Mouse (Mus musculus) lung, embryonic 16.5 days (tissue): ENCODE data around the gene Snca. TPM values are rescaled to one million over a fixed set of nuclear protein-coding genes. Genes with fewer than 3 reads are reported as not detected.

Experiments
- ATAC-seq: fragments of 200-750 bp; cut with Nextera tagmentation; 2 replicates; pipeline ENCODE4 v1.8.0; 2017; ENCODE audit warnings: low read depth, mild to moderate bottlenecking, moderate library complexity
- H3K27ac ChIP-seq: fragments of 300-500 bp; sonication (generic); 2 replicates; pipeline ENCODE4 v1.5.1; 2014; ENCODE audit warnings: mild to moderate bottlenecking, control low read depth, low read length
- H3K27me3 ChIP-seq: fragments of 300-500 bp; sonication (generic); 2 replicates; pipeline ENCODE4 v1.6.1; 2014; ENCODE audit warnings: low read depth, low read length, mixed read lengths; ENCODE audit not compliant: control insufficient read depth, insufficient read depth
- H3K36me3 ChIP-seq: fragments of 300-500 bp; sonication (generic); 2 replicates; pipeline ENCODE4 v1.6.1; 2014; ENCODE audit warnings: low read length; ENCODE audit not compliant: control insufficient read depth, insufficient read depth
- H3K4me1 ChIP-seq: fragments of 300-500 bp; sonication (generic); replicated peaks from 2 replicates; pipeline ENCODE4 v1.6.1; 2014; ENCODE audit warnings: low read length, mixed read lengths; ENCODE audit not compliant: control insufficient read depth, insufficient read depth
- H3K4me2 ChIP-seq: fragments of 300-500 bp; sonication (generic); 2 replicates; pipeline ENCODE4 v1.6.1; 2014; ENCODE audit warnings: low read depth, low read length, control low read depth
- H3K4me3 ChIP-seq: fragments of 300-500 bp; sonication (generic); 2 replicates; pipeline ENCODE4 v1.5.1; 2014; ENCODE audit warnings: mild to moderate bottlenecking, low read length, control low read depth
- H3K9ac ChIP-seq: fragments of 300-500 bp; sonication (generic); 2 replicates; pipeline ENCODE4 v1.6.1; 2014; ENCODE audit warnings: low read length, control low read depth
- H3K9me3 ChIP-seq: fragments of 300-500 bp; sonication (generic); 2 replicates; pipeline ENCODE4 v1.6.1; 2016; ENCODE audit warnings: low read length; ENCODE audit not compliant: control insufficient read depth
- WGBS: fragments of 180-500 bp; shearing (Covaris S2); extraction: QIAGEN DNeasy Blood & Tissue Kit; methylation state at CpG from one replicate; pipeline ENCODE4 v1.1.7; 2014; 5-methylcytosine and 5-hydroxymethylcytosine counted together
- polyA plus RNA-seq: library from polyadenylated mRNA; unstranded; fragments of >200 nt; fragmentation: Nextera tagmentation; extraction: Ambion mirVana; gene quantifications from 2 replicates; pipeline ENCODE4 v1.2.1, GENCODE M21; 2015

The Snca gene
- polyA plus RNA-seq: 46.7 and 53.1 TPM in 2 replicates

DNA sequence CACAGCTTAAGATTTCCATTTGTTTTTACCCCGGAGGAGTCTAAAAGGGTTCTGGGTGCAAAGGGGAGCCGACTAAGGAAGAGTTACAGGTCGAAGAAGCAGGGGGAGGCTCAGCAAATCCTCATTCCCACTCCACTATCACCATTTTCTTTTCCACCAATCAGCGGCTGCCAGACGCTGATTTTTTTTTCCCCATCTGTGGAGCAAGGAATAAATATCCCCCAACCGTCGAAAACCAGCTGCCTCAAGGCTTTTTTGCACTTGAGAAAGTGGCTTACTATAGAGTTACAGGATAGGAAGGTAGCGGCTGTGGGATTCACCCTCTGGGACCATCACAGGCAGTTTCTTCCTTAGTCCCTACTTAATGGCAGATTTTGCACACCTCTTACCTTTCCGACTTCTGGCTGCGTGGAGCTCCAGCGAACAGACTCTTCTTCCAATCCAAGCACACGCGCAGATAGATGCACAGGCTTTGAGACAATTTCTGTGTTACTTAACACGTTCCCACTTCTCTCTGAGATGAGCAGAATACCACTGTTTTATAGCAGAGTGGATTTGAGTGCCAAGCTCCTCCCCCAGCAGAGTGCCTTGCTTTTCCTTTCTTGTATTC, at the start of gene Snca:
Gene Snca, minus strand, starts transcription at position 574 of the 610 bp plus-strand sequence.
- peak within 1 kb of the TSS; percentile 72 for H3K4me2 ChIP-seq
- peak within 1 kb of the TSS; percentile 11 for H3K9ac ChIP-seq
- H3K27ac ChIP-seq: no peak within 1 kb of the TSS
- H3K9me3 ChIP-seq: no peaks in the 10 kb centered on the region
- H3K36me3 ChIP-seq: no peaks in the 10 kb centered on the region
- H3K4me1 ChIP-seq: peaks cover 10% of the 10 kb centered on the region; the same call in 1 of the 2 replicates
- H3K27me3 ChIP-seq: no peaks in the 10 kb centered on the region; the same call in 1 of the 2 replicates
- 3% methylated on average over 14 of the region's 14 CpGs for WGBS
- H3K4me3 ChIP-seq: peak within 1 kb of the TSS; percentile 52
- 0 out of 2 replicates have a peak, but pooled peaks have one; percentile 17 for ATAC-seq

DNA sequence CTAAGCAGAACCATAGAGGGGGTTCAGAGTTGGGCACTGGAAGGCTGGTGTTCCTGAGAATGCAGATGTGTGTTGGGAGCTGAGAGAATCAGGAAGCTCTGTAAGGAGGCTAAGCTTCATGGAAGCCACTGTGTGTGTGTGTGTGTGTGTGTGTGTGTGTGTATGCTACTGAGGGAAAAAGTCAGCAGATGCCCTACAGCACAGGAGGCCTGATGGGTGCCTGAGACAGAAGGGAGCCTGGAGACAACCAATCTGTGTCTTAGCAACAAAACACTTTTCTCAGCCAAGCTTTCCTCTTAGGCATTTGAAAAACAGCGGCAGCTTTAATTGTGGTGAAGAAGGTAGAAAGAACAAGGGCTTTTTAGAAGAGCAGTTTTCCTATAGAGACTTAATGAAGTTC, 40.5 kb upstream of the Snca start:
- H3K4me3 ChIP-seq: no peak overlapping the region
- 75% methylated on average over 1 of the region's 1 CpGs for WGBS
- H3K27me3 ChIP-seq: no peaks in the 10 kb centered on the region
- no peak overlapping the region for H3K9ac ChIP-seq
- no peaks in the 10 kb centered on the region for H3K9me3 ChIP-seq
- H3K27ac ChIP-seq: no peak overlapping the region
- H3K4me2 ChIP-seq: no peak overlapping the region
- ATAC-seq: no peak
- H3K4me1 ChIP-seq: no peaks in the 10 kb centered on the region
- no peaks in the 10 kb centered on the region for H3K36me3 ChIP-seq

DNA sequence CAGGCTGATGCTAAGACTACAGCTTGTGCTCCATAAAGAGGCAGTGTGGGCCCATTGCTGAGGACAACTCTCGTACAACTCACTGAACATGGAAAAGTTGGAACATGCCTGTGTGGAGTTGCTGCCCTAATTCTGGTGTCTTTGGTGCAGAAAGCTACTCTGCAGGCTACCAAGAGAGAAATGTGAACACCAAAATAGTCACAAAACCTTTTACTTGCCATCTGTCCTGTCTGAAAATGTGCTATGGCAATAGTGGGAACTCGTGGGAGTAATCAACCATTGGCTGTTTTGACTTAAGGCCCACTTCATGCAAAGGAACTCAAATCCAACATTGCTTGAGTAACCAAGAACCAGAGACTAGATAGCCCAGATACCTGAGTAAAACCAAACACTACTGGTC, 26.9 kb upstream of the Snca start:
- H3K9me3 ChIP-seq: no peaks in the 10 kb centered on the region
- no peak for ATAC-seq
- no peak overlapping the region for H3K4me3 ChIP-seq
- H3K9ac ChIP-seq: no peak overlapping the region
- H3K36me3 ChIP-seq: no peaks in the 10 kb centered on the region
- no peak overlapping the region for H3K4me2 ChIP-seq
- H3K27ac ChIP-seq: no peak overlapping the region
- H3K27me3 ChIP-seq: no peaks in the 10 kb centered on the region
- 63% methylated on average over 2 of the region's 2 CpGs for WGBS
- no peaks in the 10 kb centered on the region for H3K4me1 ChIP-seq

DNA sequence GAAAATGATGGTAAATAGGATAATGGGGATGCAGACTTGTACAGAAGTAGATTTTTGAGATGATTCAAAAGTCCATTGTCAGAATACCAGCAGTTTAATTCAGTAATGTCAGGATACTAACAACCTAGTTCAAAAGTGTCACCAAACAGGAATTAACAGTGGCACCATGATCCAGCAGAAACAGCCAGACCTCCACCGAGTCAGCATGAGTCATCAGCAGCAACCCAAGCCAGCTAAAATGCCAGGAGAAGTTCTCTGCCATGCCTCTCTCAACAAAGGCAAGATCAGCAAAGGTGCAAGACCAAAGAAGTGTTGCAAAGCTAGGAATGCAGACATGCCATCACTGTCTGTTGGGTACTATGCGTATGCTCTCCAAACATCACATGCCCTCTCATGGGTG, 22.0 kb upstream of the Snca start:
- H3K4me1 ChIP-seq: no peaks in the 10 kb centered on the region
- 81% methylated on average over 2 of the region's 2 CpGs for WGBS
- ATAC-seq: no peak

DNA sequence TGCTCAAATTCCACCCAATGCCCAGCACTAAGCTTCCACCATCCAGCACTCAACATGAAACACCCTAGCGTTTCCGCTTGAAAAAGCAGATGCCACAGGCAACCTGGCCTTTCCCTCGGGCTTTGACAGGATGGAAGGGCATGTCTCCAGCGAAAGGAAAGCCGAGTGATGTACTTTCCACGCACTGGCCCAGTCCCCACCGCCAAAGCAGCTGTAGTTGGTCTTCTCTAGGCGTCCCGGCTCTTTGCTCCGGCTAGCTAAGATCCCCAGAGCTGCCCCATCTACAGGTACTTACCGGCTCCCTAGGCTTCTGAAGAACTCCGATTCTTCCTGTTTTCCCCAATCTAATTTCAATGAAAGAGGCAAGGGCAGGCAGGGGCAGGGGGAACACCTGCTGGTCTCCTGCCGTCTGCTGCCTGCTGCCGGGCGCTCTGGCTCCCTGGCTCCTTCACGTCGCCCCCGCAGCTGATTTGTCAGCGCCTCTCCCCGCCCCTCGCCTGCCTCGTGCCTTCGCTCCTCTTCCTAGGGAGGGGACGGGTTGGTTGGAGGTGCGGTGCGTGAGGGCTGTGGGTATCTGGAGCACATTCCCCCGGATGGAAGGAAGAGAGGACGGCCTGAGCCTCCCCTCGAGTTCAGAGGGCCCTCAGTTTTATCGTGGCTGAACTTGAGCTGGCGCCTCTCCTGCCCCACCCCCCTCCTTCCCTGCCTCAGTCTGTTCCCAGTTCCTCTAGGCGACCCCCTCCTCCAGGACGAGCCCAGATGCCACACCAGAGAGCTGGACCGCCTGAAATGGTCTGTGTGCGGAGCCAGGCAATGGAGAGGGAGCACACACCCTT, 1.0 kb downstream of the Snca start:
- Histone ChIP-seq H3K4me2 (peak overlapping the region; percentile 72), H3K27me3 (no peaks in the 10 kb centered on the region; the same call in 1 of the 2 replicates), H3K27ac (no peak overlapping the region), H3K9ac (peak overlapping the region; percentile 11), H3K4me1 (peaks cover 10% of the 10 kb centered on the region; the same call in 1 of the 2 replicates), H3K4me3 (peak overlapping the region; percentile 52), H3K9me3 (no peaks in the 10 kb centered on the region), H3K36me3 (no peaks in the 10 kb centered on the region)
- ATAC-seq: peak; percentile 88
- WGBS: under 1% methylated on average over 35 of the region's 35 CpGs

More for the DNA sequence above, 22.0 kb upstream of the Snca start:
- Histone ChIP-seq H3K27me3 (no peaks in the 10 kb centered on the region), H3K4me3 (no peak overlapping the region), H3K9me3 (no peaks in the 10 kb centered on the region), H3K9ac (no peak overlapping the region), H3K4me2 (no peak overlapping the region), H3K36me3 (no peaks in the 10 kb centered on the region), H3K27ac (no peak overlapping the region)

DNA sequence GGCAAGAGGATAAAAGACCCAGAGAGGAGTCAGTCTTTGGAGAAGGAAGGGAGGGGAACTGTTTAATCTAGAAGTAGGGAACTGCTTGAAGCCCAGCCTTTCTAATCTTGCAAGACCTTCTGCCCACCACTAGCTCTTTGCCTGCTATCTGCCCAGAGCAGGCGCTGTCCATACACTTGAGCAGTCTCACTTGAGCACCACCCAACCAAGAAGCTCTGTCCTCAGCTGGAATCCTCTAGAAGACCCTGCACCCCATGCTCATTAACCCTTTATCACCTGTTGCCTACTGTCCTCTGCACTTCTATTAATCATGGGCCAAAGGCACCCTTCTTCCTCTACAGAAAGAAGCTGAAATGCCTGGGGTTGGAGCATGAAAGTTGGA, 1.6 kb downstream of the Snca start:
- Histone ChIP-seq H3K4me2 (peak overlapping the region; percentile 72), H3K36me3 (no peaks in the 10 kb centered on the region), H3K4me3 (peak overlapping the region; percentile 52), H3K4me1 (peaks cover 10% of the 10 kb centered on the region; the same call in 1 of the 2 replicates), H3K9me3 (no peaks in the 10 kb centered on the region), H3K27me3 (no peaks in the 10 kb centered on the region; the same call in 1 of the 2 replicates), H3K9ac (no peak overlapping the region), H3K27ac (no peak overlapping the region)
- 30% methylated on average over 1 of the region's 1 CpGs for WGBS
- ATAC-seq: no peak

DNA sequence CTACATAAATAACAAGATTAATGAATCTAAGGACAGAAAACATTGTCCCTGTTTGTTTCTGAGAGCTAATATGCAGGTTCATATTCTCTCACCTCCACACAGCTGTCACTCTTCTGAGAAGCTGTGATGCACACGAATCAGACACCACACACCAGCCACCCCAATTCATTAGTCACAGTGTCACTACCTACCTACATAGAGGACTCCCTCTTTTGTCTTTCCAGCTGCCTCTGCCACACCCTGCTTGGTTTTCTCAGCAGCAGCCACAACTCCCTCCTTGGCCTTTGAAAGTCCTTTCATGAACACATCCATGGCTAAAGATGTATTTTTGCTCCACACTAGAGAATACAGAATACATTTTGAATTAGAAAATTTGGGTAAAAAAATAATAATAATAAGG, 2.4 kb downstream of the Snca start:
- H3K27me3 ChIP-seq: no peaks in the 10 kb centered on the region; the same call in 1 of the 2 replicates
- WGBS: 44% methylated on average over 1 of the region's 1 CpGs
- no peaks in the 10 kb centered on the region for H3K36me3 ChIP-seq
- no peak for ATAC-seq
- no peak overlapping the region for H3K9ac ChIP-seq
- peaks cover 10% of the 10 kb centered on the region; the same call in 1 of the 2 replicates for H3K4me1 ChIP-seq
- H3K4me3 ChIP-seq: no peak overlapping the region
- no peak overlapping the region for H3K27ac ChIP-seq
- H3K9me3 ChIP-seq: no peaks in the 10 kb centered on the region
- H3K4me2 ChIP-seq: no peak overlapping the region

DNA sequence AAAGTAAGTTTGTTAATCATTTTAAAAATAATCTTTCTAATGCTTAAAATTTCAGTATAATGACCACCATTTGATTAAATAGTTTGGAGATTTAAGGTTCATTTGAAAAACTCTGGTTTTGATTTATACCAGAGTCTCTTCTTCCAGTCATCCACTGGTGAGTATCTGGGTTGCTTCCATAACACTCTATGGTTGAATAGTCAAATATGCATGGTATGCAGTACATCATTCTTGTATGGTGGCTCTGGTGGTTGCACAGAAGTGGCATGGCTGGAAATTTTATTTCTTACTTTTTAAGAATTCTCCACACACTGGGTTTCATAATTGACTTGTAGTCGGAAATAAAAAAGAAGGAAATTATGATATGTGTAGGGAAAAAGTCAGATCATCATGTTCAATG, 10.4 kb downstream of the Snca start:
- no peak for ATAC-seq
- Histone ChIP-seq H3K9ac (no peak overlapping the region), H3K4me3 (no peak overlapping the region), H3K9me3 (no peaks in the 10 kb centered on the region), H3K4me1 (no peaks in the 10 kb centered on the region), H3K36me3 (no peaks in the 10 kb centered on the region), H3K4me2 (no peak overlapping the region), H3K27me3 (no peaks in the 10 kb centered on the region), H3K27ac (no peak overlapping the region)
- WGBS: 88% methylated on average over 1 of the region's 1 CpGs

DNA sequence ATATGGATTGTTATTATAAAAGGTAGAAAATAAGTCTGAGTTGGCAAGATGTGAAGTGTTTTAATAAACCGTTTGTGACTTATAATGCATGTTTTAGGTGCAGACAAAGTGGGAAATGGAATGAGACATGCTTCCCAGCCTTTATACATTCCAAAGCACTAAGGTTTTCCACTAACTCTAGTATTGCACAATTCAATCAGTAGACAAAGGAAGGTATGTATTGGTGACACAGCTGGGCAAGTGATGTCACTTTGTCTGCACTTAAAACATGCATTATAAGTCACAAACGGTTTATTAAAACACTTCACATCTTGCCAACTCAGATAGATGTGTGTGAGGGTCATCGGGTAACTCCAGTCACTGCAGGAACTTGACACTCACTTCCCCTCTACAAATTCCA, 16.1 kb downstream of the Snca start:
- Histone ChIP-seq H3K36me3 (no peaks in the 10 kb centered on the region), H3K27ac (no peak overlapping the region), H3K27me3 (no peaks in the 10 kb centered on the region), H3K4me2 (no peak overlapping the region), H3K9ac (no peak overlapping the region), H3K4me3 (no peak overlapping the region), H3K4me1 (no peaks in the 10 kb centered on the region), H3K9me3 (no peaks in the 10 kb centered on the region)
- no peak for ATAC-seq
- WGBS: 30% methylated on average over 3 of the region's 3 CpGs
